Mouse (Mus musculus): Measurements from ENCODE around the gene Zscan10.

The Zscan10 gene

DNA sequence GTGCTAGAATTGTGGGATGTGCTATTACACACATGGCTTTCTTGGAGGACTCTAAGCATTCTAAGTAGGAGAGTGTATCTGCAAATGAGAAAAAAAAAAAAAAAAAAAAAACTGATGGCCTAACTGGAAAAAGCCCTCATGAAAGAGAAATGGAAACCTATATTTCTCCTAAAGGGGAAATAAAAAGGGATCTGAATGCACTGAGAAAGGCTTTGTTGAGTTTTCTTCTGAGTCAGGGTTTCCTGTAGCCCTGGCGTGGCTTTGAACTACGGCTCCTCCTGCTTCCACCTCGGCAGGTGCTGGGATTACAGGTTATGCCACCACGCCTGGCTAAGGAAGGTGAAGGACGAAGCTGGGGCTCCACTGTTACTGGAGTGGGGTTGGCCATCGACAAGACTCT, 53.3 kb downstream of the Zscan10 start:
- DNase-seq, result no peak

- DNase-seq, result no peak
Measured at GRCm38 (mm10) chr17:23654410-23654809, 53.8 kb downstream of the Zscan10 start.

- no peak for DNase-seq
Measured at GRCm38 (mm10) chr17:23658450-23658849, 57.8 kb downstream of the Zscan10 start.

GRCm38 (mm10) chr17:23660117-23660875, 59.6 kb downstream of the Zscan10 start, which contains the start of gene Bicdl2:
Gene Bicdl2, plus strand, starts transcription at chr17:23660506.
- DNase-seq, result peak; percentile 43 to 44

Data from thymus, postnatal 36 days (tissue).